Mouse (Mus musculus): ENCODE results near the gene Nr2f1.

Gene Nr2f1

DNA sequence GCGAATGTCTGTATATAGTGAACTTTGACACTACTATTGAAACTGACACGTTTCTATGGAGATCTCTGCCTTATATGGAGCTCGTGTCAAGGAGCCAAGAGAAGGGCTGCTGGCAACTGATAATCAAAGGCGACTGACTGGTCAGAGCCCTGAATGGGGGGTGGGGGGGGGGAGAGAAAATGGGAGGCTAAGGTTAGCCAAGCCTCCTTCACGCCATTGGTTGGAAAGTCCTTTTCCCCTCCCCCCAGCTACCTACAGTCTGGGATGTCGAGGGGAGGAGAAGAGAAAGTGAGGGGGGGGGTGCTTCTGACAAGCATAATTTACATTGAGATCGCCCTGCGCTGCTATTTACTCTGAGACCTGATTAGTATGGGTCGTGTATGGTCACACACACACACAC is 850 bp upstream of the Nr2f1 start:
- DNase-seq (ENCODE audit: low read depth, low spot score), result peak; percentile 43

- DNase-seq (ENCODE audit: low read depth, low spot score), result peak; percentile 60
Measured at GRCm38 (mm10) chr13:78198871-78199641, 501 bp downstream of the Nr2f1 start.

GRCm38 (mm10) chr13:78198391-78198870 is 1.1 kb downstream of the Nr2f1 start:
- DNase-seq (ENCODE audit: low read depth, low spot score), result peak; percentile 25

DNA sequence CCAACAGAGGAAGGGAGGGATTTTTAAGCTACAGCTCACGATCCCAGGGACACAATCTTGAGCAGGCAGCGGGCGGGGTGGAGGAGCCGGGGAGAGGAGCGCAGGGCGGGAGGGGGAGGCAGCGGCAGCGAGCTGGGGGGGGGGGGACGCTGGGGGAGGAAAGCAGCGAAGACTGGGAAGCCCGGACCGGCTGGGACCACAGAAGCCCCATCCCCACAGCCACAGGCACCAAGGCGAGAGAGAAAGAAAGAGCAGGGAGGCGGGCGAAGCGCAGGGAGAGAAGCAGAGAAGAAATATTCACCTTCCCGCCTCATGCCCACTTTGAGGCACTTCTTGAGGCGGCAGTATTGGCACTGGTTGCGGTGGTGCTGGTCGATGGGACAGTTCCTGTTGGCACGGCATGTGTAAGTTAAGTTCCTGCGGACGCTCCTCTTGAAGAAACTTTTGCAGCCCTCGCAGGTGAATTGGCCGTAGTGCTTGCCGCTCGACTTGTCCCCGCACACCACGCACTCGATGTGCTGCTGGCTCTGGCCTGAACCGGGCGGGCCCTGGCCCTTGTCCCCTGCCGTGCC is 1.7 kb downstream of the Nr2f1 start:
- DNase-seq (ENCODE audit: low read depth, low spot score), result peak; percentile 58

GRCm38 (mm10) chr13:78197286-78197818 is 2.2 kb downstream of the Nr2f1 start:
- DNase-seq (ENCODE audit: low read depth, low spot score), result no peak

DNA sequence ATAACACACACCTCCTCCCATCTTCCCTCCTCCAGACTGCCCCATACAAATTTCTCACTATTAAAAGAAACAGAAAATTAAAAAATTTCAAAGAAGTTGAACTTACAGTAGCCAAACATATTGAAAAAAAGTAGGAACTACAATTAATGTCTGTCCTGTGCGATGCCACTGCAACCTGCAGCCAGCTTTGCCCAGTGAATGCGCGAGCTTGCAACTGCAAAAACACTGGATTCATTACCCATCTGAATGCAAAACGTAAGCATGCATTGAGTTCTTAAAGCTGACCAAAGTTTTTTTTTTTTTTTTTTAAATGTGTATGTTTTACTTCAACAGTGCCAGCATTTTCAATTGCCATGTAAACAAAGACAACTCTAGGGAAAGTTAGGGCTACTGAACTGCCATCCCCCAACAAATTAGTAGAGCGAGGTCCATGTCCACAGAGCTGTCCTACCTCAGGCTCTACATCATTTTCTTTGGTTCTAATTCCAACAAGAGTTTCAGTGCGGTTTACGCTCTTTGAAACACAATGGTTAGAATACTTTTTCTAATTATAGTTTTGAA is 3.2 kb downstream of the Nr2f1 start:
- DNase-seq (ENCODE audit: low read depth, low spot score), result no peak

DNA sequence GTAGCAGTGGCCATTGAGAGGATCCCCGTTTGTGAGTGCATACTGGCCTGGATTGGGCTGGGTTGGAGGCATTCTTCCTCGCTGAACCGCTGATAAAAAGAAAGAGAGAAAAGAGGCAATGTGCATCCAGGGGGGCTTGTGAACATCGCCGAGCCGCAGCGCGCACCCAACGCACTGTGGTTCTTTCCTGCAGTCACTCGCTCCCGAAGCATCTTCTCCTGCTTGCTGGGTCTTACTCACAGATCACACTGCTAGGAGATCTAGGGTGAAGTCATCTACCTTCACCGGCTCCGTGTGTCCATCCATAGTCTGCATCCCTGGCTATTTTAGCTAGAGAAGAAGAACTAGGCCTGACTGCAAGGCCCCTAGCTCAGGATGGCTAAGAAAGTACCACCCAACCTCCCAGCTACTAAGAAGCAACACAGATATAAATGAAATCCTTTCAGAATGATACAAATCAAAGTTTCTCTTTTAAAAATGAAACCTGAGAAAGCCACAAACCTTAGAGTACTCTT is 3.9 kb downstream of the Nr2f1 start:
- DNase-seq (ENCODE audit: low read depth, low spot score), result peak; percentile 30

DNA sequence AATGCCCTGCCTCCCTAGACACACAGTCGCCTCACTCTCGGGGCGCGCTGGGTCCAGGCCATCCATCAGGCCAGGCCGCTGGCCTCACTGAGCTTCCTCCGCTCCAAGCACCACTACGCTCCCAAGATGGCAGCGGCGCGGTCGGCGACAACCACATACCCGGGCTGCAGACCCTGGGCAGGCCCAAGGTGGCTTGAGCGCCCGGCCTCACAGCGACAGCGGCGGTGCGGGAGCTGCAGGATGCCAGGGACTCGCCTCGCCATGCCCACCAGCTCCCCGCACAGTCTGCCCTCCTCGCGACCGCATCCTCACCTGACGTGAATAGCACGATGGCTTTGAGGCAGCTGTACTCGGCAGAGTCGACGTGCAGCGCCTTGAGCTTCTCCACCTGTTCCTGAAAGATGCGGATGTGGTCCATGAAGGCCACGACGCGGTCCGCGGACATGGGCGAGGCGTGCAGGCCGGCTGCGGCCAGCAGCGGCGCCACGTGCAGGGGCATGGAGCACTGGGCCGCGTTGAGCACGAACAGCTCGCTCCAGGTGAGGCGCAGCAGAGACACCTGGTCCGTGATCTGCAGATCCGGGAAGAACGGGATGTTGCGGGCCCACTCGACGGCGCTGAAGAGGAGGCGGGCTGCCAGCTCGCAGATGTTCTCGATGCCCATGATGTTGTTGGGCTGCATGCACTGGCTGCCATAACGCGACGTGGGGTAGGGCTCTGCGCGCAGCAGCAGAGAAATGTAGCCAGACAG is 4.5 kb downstream of the Nr2f1 start:
- peak; percentile 34 for DNase-seq (ENCODE audit: low read depth, low spot score)

DNA sequence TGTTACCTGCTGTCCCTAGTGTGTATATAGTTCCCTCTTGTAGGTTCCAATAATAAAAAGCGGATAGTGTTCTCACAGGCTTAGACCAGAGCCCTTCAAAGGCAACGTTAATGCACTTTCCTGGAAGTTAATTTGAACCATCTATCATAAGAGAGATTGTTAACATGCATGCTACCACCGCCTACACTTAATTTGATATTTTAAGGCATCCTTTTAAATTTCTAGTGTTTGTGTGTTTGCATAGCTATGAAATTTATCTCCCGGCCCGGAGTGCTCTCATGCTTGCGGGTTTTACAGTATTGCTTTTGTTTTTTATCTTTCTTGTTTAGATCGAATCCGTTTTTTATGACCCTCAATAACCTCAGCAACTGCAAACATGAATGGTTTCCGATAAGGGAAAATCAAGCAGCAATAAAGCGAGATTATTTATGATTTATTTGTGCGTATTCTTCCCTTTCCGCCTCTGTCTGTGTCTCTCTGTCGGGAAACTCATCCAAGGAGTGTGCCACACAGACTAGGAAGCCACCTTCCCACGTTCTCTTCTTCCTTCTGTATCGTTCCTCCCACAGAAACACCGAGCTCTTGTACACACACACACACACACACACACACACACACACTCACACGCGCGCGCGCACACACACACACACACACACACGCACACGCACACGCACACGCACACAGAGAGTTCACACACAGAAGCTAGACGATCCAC is 5.3 kb downstream of the Nr2f1 start:
- no peak for DNase-seq (ENCODE audit: low read depth, low spot score)

GRCm38 (mm10) chr13:78193211-78193610 is 6.3 kb downstream of the Nr2f1 start:
- no peak for DNase-seq (ENCODE audit: low read depth, low spot score)

DNA sequence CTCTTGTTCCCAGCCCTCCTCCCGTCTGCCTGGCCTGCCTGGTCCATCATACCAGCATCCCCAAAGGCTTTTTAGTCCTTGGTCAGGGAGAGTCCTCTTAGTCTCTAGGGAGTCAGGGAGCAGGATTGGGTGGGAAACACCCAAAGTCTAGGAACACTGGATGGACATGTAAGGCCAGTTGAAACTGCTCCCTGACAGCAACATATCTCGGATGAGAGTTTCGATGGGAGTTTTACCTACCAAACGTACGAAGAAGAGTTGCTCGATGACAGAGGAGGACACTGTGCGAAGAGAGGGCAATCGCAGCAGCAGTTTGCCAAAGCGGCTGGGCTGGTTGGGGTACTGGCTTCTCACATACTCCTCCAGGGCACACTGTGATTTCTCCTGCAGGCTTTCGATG is 10.0 kb downstream of the Nr2f1 start:
- no peak for DNase-seq (ENCODE audit: low read depth, low spot score)

GRCm38 (mm10) chr13:78187833-78188232 is 11.7 kb downstream of the Nr2f1 start:
- DNase-seq (ENCODE audit: low read depth, low spot score), result no peak

- peak; percentile 67 for DNase-seq (ENCODE audit: low read depth, low spot score)
Measured at GRCm38 (mm10) chr13:78186340-78186946, 13.1 kb downstream of the Nr2f1 start.

DNA sequence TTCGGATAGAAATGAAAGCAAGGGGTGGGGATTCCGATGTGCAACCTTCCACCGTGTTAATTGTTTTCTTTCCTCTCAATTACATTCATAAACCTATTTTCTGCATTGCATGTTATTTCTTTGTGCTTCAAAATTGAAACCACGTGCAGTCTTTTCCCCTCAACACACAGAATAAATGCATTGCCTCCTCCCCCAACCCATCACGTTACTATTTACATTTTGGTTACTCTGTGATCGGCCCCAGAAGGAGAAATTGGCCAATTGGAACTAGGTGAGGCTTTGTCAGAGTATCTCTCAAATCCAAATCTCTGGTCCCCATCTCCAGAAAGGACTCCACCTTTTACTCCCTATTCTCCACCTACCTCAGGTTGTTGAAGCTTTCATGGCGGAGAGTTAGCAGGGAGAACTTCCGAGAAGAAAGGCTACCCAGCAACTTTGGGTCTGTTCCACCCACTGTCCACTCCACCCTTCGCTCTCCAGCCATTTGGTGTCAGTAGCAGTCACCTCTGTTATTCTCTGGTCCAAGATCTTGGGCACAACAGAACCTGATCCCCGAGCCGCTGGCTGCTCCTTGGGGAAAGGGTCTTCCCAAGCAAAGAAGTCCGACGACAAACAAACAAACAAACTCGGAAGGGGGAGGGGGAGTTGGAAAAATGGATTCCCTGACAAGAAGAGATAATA is 14.6 kb downstream of the Nr2f1 start:
- DNase-seq (ENCODE audit: low read depth, low spot score), result no peak

DNA sequence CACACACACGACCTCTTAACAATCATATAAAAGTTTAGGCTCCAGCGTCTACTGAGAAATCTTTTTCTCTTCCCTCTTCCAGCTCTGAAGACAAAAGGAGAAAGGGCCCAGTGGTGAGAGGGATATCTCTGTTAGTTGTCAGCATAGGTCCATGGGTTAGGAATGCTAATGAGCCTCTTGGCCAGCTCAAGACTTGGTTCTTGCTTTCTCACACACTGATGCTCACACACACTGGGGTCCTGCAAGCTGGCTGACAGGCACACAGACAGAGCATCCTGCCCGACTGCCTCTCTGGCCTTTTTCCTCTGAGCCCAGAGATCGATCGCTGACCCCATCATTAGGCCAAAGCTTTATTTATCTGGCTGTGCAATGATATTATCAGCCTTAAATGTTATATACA is 15.6 kb downstream of the Nr2f1 start:
- no peak for DNase-seq (ENCODE audit: low read depth, low spot score)

GRCm38 (mm10) chr13:78183004-78183403 is 16.6 kb downstream of the Nr2f1 start:
- DNase-seq (ENCODE audit: low read depth, low spot score), result no peak

- DNase-seq (ENCODE audit: low read depth, low spot score), result no peak
Measured at GRCm38 (mm10) chr13:78181930-78182558, 17.5 kb downstream of the Nr2f1 start.

- DNase-seq (ENCODE audit: low read depth, low spot score), result peak; percentile 3
Measured at GRCm38 (mm10) chr13:78181071-78181929, 18.3 kb downstream of the Nr2f1 start.

DNA sequence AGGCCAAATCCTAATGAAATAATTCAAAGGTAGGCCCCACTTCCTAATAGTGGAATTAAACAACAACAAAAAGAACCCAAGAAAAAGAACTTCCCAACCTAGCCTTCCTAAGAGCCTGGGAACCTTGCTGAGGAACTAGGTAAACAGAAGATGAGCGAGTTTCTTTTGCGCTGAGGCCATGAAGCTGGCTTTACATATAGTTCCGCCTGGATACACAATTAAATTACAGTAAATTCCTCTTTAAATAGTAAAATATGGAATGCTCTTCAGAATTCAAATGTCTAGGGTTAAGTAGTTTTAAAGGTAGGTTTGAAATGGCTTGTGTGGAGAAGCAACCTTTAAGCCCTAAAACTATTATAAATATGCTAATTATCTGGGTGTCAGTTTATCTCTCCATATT is 19.3 kb downstream of the Nr2f1 start:
- DNase-seq (ENCODE audit: low read depth, low spot score), result no peak
